Mouse (Mus musculus) liver (tissue): ENCODE measurements around the gene Csf1.
"Not testable (repeated sequence)": the region's sequence is repeated elsewhere in the genome, so short reads cannot be mapped to it uniquely, and the experiment has no call there.

ENCODE experiments used
- DNase-seq: peaks from one replicate; pipeline ENCODE4 v3.0.0-alpha.2; 2020; ENCODE audit warnings: mixed read lengths

Csf1 gene

GRCm38 (mm10) chr3:107746026-107746425, 14.2 kb downstream of the Csf1 start:
- no peak for DNase-seq

- DNase-seq = no peak
Measured at GRCm38 (mm10) chr3:107743650-107744049, 16.6 kb downstream of the Csf1 start.

- no peak for DNase-seq
Measured at GRCm38 (mm10) chr3:107743107-107743506, 17.2 kb downstream of the Csf1 start.

GRCm38 (mm10) chr3:107742071-107742710, 18.1 kb downstream of the Csf1 start:
- no peak for DNase-seq

- no peak for DNase-seq
Measured at GRCm38 (mm10) chr3:107741387-107741786, 18.9 kb downstream of the Csf1 start.

GRCm38 (mm10) chr3:107740578-107741207, 19.6 kb downstream of the Csf1 start:
- DNase-seq = peak; percentile 68

GRCm38 (mm10) chr3:107739966-107740365, 20.3 kb downstream of the Csf1 start:
- DNase-seq = no peak

- no peak for DNase-seq
Measured at GRCm38 (mm10) chr3:107739456-107739855, 20.8 kb downstream of the Csf1 start.

- no peak for DNase-seq
Measured at GRCm38 (mm10) chr3:107738620-107739019, 21.6 kb downstream of the Csf1 start.

GRCm38 (mm10) chr3:107737609-107738190, 22.6 kb downstream of the Csf1 start:
- DNase-seq = no peak

- DNase-seq = not testable (repeated sequence)
Measured at GRCm38 (mm10) chr3:107735620-107736019, 24.6 kb downstream of the Csf1 start.

GRCm38 (mm10) chr3:107733329-107733728, 26.9 kb downstream of the Csf1 start:
- DNase-seq = no peak

- DNase-seq = no peak
Measured at GRCm38 (mm10) chr3:107730236-107730635, 30.0 kb downstream of the Csf1 start.

- DNase-seq = no peak
Measured at GRCm38 (mm10) chr3:107728509-107728908, 31.8 kb downstream of the Csf1 start.

GRCm38 (mm10) chr3:107715971-107716370, 44.3 kb downstream of the Csf1 start:
- no peak for DNase-seq

- no peak for DNase-seq
Measured at GRCm38 (mm10) chr3:107714276-107714933, 45.9 kb downstream of the Csf1 start.

- no peak for DNase-seq
Measured at GRCm38 (mm10) chr3:107712081-107712480, 48.2 kb downstream of the Csf1 start.

- DNase-seq = no peak
Measured at GRCm38 (mm10) chr3:107709156-107709555, 51.1 kb downstream of the Csf1 start.

GRCm38 (mm10) chr3:107707239-107707638, 53.0 kb downstream of the Csf1 start:
- no peak for DNase-seq

GRCm38 (mm10) chr3:107706164-107706563, 54.1 kb downstream of the Csf1 start:
- no peak for DNase-seq

GRCm38 (mm10) chr3:107704371-107704705, 55.9 kb downstream of the Csf1 start:
- DNase-seq = no peak

GRCm38 (mm10) chr3:107703675-107704370, 56.4 kb downstream of the Csf1 start:
- DNase-seq = no peak

- no peak for DNase-seq
Measured at GRCm38 (mm10) chr3:107701767-107702394, 58.4 kb downstream of the Csf1 start.
